Mouse (Mus musculus): ENCODE measurements around the gene Usp33.
"Not testable (repeated sequence)": the region's sequence is repeated elsewhere in the genome, so short reads cannot be mapped to it uniquely, and the experiment has no call there.

Gene Usp33

GRCm38 (mm10) chr3:152345732-152346632, at the start of gene Usp33:
TSS of gene Usp33 (plus strand) at chr3:152346478.
- DNase-seq: peak; percentile 92 to 95

- peak in 1 of 2 experiments; percentile 9 for DNase-seq
Measured at GRCm38 (mm10) chr3:152300376-152301337, 45.6 kb upstream of the Usp33 start.

- no peak for DNase-seq
Measured at GRCm38 (mm10) chr3:152302991-152303390, 43.3 kb upstream of the Usp33 start.

- DNase-seq: peak; percentile 10 to 27
Measured at GRCm38 (mm10) chr3:152304093-152304815, 42.0 kb upstream of the Usp33 start.

- DNase-seq: no peak
Measured at GRCm38 (mm10) chr3:152305080-152305479, 41.2 kb upstream of the Usp33 start.

GRCm38 (mm10) chr3:152305971-152306370, 40.3 kb upstream of the Usp33 start:
- DNase-seq: no peak

- DNase-seq: no peak
Measured at GRCm38 (mm10) chr3:152308485-152309249, 37.6 kb upstream of the Usp33 start.

GRCm38 (mm10) chr3:152309250-152309645, 37.0 kb upstream of the Usp33 start:
- no peak for DNase-seq

- DNase-seq: not testable (repeated sequence)
Measured at GRCm38 (mm10) chr3:152314666-152315065, 31.6 kb upstream of the Usp33 start.

- DNase-seq: peak; percentile 76 to 84
Measured at GRCm38 (mm10) chr3:152315613-152316012, 30.7 kb upstream of the Usp33 start.

GRCm38 (mm10) chr3:152316447-152317173, 29.7 kb upstream of the Usp33 start:
- DNase-seq: not testable (repeated sequence)

- no peak for DNase-seq
Measured at GRCm38 (mm10) chr3:152320972-152321645, 25.2 kb upstream of the Usp33 start.

GRCm38 (mm10) chr3:152321765-152322547, 24.3 kb upstream of the Usp33 start:
- DNase-seq: no peak

- DNase-seq: no peak
Measured at GRCm38 (mm10) chr3:152332104-152332503, 14.2 kb upstream of the Usp33 start.

- DNase-seq: no peak
Measured at GRCm38 (mm10) chr3:152332545-152333300, 13.6 kb upstream of the Usp33 start.

- DNase-seq: no peak
Measured at GRCm38 (mm10) chr3:152333641-152334040, 12.6 kb upstream of the Usp33 start.

GRCm38 (mm10) chr3:152336085-152336484, 10.2 kb upstream of the Usp33 start:
- DNase-seq: no peak

GRCm38 (mm10) chr3:152339862-152340557, 6.3 kb upstream of the Usp33 start, which contains the start of gene Miga1:
TSS of gene Miga1 (minus strand) at chr3:152340407.
- DNase-seq: peak; percentile 63 to 64

Measured in kidney, adult 8-10 months (tissue).